Mouse (Mus musculus): ENCODE measurements at regions not wholly inside any gene's neighbourhood (a gene's known extent, or its start where the extent isn't known, plus 50 kb on each side); places are given as distances from the start of the nearest gene placed in this dataset.

DNA sequence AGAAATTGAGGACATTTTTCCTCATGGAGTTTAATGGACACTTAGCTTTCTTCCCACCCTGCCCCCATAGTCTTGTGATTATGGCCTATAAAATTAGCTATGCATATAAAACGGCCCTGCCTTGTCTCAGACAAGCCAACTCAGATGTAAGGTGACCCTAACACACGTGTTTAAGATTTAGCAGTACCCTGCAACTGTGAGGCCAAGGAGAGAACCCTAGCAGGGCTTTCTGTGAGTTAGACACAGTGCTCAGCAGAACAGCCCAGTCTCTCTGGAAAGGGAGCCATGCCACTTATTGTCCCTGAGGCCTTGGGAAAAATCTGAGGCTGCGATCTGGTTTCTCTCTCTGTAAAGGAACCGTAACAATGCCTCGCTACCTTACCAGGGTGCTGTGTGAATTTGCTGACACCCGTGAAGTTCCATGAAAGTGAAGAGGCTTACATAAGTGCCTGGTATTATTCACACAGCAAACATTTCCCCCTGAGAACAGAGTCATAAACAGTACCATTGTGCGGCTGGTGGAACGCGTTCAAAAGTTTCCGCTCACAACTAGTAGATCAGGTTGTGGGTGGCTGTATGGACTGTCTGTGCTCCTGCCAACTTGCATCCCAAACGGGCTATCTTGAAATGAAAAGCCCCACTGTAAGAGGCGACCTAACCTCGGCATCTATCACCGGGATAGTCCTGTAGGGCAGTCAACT lies 162.3 kb upstream of the Ankrd55 start:
- DNase-seq (ENCODE audit: low spot score): no peak

DNA sequence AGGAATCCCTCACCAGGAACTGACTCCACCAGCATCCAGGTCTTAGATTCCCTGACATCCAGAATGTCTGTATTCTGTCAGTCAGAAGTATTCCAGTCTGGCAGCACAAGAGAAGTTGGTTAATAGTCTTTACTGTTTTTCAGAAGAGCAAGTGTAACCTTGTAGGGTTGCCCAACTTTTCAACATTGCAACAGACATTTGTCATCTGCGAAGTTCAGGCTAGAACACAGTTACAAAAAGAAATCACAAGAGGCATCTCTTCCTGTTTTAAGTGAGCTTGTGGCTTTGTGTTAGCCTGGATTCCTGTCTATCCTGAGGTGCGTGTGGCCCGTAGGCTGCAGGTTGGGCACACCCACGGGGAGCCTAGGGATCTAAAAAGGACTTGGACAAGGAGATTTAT lies 158.0 kb upstream of the Ankrd55 start:
- no peak for DNase-seq (ENCODE audit: low spot score)

DNA sequence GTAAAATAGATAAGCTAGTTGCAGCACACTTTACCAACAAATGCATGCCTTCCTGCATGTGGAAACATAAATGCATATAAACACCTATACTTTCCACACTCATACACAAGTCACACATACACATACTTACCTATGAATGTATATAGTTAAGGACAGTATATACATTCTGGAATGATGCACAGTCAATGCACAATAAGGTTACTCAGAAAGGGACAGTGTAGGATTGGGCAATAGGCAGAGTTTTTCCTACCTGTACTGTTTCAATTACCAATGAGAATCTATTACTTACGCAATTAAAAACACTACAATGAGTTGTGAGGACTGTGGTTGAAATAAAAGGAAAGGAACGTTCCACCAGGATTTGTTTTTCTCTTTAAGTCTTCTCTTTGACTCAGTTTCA lies 157.5 kb upstream of the Ankrd55 start:
- no peak for DNase-seq (ENCODE audit: low spot score)

DNA sequence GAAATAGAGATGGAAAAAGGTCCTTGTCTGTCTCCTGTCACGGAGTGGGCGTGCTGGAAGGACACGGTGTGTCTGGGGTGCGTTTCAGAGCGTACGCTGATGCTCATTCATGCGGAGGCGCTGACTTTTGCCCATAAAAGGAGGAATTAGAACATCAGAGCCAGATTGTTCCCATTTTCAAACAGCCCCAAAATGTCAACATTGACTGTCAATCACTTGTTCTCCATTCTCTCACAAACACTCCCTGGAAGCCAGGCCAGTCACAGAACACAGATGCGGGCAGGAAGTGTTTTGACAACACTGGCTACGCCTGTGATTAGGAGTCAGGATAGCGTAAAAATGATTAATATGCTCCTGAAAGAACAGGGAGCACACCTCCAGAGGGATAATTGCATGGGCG lies 157.1 kb upstream of the Ankrd55 start:
- no peak for DNase-seq (ENCODE audit: low spot score)

DNA sequence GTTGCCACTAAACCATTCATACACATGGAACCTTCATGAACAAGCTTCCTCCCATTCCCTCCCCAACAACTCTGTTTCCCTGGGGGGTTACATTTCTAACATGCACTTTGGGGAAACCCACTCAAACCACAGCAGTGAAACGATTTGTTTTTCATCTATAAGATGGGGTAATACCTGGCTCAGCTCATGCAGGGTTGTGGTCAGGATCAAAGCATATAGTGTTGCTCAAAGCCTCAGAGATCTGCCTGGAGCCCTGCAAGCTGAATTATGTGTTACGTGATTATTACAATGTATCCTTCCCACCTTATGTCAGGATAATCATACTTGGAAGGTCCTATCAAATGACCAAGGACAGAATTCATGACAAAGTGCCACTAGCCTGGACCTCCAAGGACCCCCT lies 154.5 kb upstream of the Ankrd55 start:
- no peak for DNase-seq (ENCODE audit: low spot score)

DNA sequence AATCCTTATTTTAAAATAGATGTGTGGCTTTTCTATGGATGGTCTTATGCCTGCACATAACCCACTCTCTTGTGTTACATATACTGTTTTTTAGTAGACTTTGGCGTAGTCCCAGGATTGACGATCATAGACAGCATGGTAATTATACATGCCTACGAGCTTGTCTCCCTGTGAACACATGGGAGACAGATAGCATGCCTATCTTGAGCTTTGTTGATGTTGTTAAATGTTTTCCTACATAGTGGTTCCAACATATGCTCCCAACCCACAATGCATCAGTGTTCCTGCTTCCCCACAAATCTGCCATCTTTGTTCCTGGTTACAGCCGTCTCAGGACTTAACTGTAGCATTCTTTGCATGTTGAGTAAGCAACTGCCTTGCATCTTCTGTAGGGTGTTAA lies 153.6 kb upstream of the Ankrd55 start:
- no peak for DNase-seq (ENCODE audit: low spot score)

DNA sequence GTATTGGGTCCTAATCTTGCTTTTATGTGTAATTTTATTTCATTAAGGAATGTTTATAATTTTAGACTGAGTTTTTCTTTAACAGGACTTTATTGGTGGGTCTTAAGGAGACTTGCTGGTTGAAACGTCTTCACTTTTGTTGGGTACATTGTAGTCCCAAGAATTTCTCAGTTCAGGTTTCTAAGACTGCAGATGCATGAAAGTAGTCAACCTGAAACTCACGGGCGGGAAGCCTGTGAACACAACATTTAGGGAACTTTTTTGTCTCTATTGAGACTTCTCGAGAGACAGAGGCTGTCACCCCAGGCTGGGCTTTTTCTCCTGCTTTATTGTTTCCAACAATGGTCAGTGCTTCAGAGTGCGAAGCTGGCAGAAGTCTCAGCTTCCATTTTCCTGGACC lies 152.5 kb upstream of the Ankrd55 start:
- DNase-seq (ENCODE audit: low spot score): no peak

DNA sequence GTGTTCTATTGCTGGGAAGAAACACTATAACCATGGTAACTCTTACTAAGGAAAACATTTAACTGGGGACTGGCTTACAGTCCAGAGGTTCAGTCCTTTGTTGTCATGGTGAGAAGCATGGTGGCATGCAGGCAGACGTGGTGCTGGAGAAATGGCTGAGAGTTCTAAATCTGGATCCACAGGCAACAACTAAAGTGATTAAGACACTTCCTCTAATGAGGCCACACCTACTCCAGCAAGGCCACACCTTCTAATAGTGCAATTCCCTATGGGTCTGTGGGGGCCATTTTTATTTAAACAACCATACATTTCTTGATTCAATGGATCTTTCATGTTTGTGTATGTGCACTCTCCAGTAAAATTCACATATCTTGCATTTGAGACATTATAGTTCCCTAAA lies 151.4 kb upstream of the Ankrd55 start:
- DNase-seq (ENCODE audit: low spot score): no peak

DNA sequence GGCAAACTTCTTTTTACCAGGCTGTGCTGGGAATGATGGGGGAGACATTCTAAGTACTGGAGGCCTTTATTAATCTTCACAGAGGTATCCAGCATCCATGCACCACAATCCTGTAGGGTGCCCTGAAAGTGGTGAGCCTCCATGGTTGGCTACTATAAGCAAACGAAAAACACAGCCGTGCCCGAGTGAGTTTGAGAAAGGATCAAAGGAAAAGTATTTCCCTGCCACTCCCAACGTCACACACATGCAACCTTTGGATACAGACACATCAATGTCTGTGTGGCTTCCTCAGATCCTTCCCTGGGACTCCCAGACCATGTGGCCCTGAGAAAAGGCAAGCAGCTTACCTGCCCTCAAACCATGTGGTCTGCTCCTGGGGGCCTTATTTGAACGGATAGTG lies 147.4 kb upstream of the Ankrd55 start:
- no peak for DNase-seq (ENCODE audit: low spot score)

DNA sequence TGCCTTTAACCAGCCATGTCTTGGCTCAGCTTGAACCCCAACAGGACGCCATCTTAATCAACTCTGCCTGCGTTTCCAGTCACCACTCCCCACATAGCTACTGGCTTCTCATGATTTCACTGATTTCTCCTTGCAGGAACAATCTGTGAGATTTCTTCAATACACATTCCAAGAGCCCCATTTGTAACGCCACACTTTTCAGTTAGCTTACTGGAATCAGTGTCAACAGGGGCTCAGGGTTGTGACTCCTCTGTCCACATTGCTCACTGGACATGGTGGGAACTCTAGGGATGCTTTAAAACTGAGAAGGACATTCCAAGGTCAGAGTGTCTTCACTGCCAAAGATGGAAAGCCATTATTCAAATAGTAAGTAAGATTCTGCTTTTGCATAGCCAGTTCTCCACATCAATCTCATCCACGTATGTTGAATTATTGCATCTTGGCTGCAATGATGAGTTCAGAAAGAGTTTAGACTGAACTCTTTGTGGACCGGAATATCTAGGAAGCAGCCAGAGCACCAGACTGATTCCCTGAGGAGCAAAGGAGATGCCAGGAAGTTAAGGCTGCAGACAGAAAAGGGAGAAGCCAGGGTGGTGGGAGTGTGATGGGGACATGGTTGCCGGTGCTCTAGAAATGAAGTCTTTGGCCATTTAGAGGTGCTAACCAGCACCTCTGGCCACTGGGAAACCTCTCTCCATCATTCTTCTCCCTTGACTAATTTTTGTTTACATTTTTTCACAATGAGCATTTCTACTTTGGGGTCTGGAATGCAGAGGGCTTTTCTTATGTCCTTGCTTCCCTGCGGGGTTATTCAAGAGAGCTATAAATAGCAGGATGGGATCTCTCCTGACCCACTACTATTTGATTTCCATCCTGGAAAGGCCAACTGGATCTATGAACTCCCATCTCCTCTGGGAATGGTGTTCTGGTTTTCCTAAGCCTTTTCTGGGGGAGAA lies 143.6 kb upstream of the Ankrd55 start:
- no peak for DNase-seq (ENCODE audit: low spot score)

DNA sequence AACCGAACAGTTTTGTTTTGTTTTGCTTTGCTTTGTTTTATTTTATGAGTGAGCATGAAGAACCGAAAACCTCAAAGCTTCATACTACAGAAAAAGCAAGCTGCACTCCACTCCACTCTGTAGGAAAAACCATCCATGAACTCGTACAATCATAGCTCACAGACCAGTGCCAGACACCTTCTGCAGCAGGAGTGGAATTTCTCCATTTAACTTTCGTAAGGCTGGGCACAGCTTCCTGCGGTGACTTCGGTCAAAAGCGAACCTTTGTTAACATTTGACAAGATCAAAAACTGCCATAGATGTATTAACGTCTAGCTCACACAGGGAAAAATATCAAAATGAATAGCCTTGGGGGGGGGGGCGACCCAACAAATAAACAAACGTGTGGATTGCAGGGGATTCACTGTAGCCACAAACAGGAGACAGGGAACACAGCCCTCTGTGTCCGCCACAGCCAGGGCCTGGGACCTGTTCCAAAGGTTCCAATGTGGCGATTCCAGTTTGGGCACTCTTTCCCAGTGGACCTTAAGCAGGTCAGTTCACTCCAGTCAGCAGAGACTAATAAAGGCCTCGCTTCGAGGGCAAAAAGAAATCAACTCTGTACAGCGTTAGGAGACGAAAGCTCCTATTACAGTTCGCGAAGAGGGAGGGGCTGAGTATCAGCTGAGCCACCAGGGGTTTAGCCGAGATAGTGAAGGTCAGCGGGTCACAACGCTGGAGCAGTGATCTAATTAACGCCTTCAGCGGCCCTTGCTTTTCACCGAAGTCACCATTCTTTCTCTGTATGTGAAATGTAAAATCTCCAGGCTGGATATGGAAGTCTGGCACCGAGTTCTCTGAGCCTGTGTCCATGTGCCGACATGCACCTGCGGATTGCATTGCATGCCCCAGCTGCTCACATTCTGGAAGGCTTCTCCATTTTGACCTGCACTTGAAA lies 135.4 kb upstream of the Ankrd55 start:
- DNase-seq (ENCODE audit: low spot score): peak; percentile 15

DNA sequence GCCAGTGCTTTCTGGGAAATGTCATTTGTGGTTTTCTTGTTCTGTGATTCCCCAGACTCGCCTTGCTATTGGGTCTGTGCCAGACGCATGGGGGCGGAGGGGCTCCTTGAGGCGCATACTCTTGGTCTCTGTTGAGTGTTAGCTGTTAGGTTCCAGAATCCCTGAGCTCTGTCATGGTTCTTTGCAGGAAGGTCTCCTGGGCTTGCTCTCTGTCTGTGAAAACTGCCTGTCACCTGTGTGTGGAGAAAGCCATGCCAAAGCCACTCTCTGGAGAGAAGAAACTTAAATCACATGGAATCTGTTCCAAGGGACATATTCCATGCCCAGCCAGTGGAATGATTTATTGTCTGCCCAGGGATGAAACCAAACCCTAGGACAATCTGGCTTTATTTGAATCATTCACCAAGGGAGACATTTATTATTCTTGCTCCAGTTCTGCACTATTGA lies 134.5 kb upstream of the Ankrd55 start:
- DNase-seq (ENCODE audit: low spot score): no peak

DNA sequence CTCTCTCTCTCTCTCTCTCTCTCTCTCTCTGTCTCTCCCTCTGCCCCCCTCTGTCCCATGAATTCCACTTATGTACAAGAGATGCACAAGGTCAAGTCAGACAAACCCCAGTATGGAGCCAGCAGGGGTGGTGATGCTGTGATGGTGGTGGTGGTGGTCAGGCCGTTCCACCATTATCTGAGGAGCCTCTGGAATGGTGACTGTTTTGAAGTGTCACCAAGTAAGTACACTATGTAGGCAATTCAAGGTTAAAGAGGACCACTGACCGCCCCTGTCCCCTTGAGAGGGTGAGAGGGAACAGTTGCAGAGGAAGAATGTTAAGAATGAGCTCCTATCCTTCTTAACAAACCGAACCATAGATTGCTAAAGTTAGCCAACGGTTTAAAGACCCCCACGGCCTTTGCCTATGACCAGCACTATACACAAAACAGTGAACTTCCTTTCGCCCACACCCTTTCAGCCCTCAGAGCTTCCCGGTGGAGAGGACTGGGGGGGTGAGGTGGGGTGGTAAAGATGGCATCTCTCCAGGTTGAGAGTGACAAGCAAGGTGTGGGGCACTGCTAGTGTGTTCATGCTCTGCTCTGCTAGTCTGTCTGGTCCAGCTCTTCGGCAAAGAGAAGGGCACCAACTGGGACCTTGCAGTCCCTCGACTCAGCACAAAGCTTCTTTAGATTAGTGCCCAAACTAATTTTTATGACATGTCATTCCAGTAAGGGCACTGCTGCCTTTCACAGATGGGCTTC lies 128.7 kb upstream of the Ankrd55 start:
- DNase-seq (ENCODE audit: low spot score): no peak

DNA sequence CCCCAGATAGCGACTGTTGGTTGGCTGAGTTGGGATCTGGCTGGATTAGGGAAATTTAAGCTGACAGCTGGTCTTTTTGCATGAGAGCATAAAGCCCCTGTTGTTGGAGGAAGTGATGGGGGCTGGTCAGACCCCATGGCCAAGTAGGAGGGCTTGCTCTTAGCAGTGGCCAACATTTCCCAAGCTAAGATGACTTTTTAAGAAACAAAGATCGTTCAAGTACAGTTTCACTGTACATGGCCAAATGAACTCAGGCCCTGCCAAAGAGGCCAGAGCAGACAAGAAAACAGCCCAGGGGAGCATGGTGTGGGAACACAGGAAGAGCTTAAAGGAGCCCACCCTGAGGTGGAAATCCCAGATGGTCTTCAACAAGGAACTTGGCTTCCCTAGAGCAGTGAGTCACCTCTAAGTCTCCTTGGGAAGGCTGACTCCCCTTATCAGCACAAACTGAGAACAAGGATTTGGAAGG lies 128.0 kb upstream of the Ankrd55 start:
- DNase-seq (ENCODE audit: low spot score): no peak

DNA sequence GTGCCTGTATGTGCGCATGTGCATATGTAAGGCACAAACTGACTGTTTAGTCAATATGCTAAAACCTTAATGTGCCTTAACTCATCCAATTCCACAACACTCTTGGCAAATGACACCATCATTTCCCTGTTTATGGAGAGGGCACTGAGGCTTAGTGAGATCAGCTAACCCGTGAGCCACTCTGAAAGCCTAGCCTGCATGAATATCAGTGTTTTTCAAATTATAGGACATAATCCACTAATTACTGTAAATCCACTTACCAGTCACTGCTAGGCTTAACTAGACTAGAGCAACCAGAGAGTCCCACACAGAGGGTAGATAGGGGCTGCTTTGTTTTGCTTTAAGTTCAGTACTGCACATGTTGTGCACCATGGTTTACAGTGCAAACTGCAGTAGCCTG lies 127.5 kb upstream of the Ankrd55 start:
- no peak for DNase-seq (ENCODE audit: low spot score)

DNA sequence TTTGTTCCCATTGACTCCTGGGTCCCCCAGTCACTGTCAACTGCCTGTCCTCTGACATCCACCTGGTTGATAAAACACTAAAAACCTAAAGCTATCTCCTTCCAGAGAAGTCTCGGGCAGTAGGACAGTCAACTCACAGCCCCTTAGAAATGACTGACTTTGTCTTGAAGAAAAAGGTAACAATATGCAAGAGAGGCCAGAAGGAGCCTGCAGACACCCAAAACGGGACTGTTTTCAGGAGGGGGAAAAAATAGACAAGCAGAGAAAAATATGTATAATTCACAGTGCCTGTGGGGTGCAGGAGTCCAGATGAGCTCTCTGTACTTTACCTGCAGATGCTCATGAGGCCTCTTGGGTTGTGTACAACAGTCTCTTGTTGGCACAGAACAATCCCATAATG lies 126.4 kb upstream of the Ankrd55 start:
- DNase-seq (ENCODE audit: low spot score): no peak

DNA sequence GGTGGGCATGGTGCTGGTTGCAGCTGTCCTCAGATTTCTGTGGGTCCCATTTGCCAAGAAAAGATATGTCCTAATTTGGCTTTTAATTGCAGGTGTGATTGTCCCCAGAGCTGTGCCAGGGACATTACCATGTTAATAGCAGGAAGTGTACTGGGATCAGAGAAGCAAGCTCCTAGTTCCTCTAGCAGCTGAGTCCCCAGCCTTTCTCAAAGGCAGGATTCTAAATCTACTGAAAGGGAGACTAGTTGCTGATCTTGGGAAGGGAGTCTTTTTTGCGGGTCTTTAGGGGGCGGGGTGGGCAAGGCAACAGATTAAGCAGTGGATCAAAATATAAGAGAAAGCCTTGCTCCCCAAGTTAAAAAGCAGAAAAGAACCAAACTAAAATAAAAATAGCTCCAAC lies 122.3 kb upstream of the Ankrd55 start:
- no peak for DNase-seq (ENCODE audit: low spot score)

DNA sequence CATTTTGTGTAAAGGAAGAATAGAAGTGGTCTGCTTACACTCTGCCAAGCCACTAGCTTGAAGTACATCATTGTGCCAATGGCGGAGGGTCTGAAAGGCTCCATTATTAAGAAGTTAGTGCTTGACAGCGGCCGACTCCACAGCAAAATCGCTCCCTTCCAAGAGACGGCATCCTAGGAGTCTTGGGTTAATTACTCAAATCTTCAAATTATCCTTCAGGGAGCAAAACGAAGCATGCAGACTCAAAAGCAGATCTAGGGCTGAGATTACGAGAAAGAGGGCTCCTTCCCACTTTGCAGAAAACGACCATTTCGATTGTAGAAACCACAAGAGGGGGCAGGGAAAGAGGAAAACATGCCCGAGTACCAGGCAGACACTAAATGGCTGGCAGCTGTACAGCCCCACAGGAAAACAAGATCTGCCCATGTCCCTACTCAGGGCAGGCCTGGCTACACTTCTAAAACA lies 121.9 kb upstream of the Ankrd55 start:
- DNase-seq (ENCODE audit: low spot score): no peak

DNA sequence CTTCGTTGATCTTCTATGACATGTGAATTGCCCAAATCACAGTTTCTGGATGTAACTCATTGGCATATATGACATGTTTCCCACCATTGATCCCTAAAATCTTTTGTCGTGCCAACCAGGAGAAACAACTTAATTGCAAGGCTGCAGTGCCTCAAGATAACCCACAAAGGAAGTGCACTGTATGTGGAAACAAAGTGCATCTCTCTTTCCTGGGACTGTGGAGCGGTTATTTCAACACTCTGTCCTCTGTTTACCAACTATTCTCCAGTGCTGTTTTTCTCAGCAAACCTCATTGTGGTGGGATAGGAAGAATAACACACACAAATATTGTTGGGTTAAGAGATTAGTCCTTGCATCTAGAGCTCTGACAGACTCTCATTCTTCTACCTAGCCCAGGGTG lies 119.8 kb upstream of the Ankrd55 start:
- DNase-seq (ENCODE audit: low spot score): no peak

DNA sequence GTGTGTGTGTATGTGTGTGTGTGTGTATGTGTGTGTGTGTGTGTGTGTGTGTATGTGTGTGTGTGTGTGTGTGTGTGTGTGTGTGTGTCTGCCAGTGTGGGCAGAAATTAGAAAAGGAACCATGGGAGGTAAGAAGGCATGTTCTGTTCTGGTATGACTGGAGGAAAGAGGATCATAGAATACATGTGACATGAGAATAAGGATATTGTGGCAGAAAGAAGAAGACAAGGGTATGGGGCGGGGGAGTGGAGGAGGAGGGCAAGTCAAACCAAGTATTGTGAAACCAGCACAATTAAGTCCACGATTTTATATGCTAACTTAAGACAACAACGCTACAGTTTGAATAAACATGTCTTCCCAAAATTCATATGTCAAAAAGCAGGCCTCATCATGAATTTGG lies 117.4 kb upstream of the Ankrd55 start:
- no peak for DNase-seq (ENCODE audit: low spot score)

DNA sequence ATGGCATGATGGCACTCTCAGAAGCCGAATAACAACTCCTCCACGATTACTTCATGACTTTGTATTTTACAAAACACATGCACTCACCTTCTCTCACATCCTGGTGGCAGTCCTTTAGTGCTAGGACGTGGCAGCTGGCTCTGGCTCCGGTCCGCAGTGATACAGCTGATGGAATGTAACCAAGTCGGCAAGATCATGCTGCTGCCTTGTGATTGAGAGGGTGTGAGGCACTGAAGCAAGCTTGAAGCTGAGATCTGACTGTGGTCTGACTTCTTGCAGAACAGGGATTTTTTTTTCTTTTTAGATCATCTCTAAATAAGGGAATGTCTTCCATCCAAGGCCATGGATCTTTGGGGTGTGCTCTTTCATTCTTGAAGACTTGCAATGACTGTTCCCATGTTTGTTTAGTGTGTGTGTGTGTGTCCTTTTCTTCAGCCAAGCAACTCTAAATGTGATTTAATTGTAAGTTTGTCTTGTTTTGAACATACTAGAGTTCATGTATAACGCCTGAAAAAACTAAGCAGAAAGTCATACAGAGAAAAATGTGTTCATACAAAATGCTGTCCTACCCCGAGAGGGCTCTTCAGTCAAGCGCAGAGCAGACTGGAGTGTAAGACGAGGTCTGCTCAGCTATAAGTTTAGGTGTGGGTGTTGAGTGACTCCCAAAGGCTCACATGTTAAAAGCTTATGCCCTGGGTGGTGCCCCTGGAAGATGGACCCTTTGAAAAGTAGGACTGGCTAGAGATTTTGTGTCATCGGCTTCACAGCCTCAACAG lies 116.1 kb upstream of the Ankrd55 start:
- DNase-seq (ENCODE audit: low spot score): no peak

All from urinary bladder, postnatal 25 days (tissue).